Mouse (Mus musculus) Muller cell, postnatal 12 days (primary cell): ENCODE measurements around the gene Dmtf1.
"Not testable (repeated sequence)": the region's sequence is repeated elsewhere in the genome, so short reads cannot be mapped to it uniquely, and the experiment has no call there.

Source experiments
- DNase-seq: peaks from one replicate; pipeline ENCODE4 v3.0.0-alpha.2; 2015; ENCODE audit errors: inconsistent ontology term

Gene Dmtf1

DNA sequence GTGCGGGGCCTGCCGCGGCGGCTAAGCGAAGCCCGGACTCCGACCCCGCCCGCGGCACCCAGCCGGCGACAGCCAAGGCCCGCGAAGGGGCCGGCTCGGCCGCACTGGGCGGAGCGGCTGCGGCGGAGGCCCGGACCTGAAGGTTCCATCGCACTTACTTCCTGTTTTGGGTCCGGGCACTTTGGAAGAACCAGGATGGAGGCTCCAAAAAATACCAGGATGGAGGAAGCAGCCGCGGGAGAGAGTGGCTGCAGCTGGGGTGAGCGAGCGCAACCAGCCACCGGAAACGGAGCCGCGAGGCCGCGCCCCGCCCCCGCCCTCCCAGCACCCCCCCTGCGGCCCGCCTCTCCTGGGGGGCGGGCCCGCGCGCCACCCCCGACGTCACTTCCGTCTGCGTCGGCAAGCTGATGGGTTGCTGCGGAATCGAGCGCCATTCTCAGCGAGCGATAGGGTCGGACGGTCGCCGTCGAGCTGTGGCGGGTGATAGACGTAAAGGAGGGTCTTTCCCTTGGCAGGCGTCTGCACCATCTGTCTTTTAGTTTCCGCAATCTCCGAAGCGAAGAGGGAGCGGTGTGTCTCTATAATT is at the start of gene Dmtf1:
Dmtf1 (minus strand) TSS at position 321 of the 586 bp plus-strand sequence.
- peak; percentile 96 for DNase-seq

DNA sequence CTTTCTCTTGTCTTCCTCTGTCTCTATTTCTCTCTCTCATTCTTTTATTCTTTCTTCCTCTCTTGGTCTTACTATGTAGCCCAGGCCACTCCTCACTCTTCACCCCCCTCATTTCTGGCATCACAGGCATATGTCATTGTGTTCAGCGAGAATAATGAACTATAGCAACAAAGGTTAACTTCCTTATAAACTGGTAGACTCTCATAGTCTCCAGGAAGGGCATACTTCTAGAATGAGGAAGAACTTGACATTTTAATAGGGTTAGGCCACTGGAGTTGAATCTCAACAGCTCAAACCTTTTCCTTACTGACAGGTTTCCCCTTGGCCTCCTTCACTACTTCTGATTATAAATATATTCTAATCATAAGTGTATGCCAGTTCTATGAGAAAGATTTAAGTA is 24.9 kb upstream of the Dmtf1 start:
- no peak for DNase-seq

DNA sequence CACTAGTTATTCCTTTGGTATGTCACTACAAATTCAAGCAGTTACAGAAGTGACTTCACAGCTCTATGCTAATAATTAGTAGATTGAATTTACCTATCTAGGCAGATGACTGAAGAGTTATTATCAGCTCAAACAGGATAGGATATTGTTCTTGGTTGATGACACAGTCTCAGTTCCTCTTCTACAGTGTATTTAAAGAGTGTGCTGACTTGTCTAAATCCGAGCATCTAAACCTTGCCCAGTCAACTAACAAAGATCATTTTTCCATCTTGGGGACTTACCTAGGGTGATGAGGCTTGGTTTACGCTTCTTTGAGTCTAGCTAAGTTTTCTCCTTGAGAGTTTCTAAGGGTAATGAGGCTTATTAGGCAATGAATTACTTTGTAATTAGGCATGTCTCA is 11.7 kb upstream of the Dmtf1 start:
- no peak for DNase-seq

DNA sequence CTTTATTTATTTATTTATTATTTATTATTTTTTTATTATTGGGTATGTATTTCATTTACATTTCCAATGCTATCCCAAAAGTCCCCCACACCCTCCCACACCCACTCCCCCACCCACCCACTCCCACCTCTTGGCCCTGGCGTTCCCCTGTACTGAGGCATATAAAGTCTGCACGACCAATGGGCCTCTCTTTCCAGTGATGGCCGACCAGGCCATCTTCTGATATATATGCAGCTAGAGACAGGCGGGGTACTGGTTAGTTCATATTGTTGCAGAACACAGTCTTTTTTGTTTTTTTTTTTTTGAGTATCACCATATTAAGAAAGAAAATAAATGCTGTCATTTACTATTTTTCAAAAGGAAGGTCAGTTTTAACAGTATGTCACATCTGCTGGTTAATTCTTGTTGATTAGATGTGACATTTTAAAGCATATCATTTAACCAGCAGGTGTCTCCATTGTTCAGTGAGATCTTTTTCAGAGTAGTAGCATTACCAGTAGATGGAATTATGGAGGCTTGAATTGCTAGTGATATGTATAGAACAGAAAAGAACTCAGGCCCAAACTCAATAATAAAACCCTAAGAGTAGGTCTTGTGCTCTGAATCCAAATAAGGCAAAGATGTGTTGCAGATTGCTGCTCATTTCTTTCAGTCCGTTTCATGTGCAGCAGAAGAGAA is 7.9 kb upstream of the Dmtf1 start:
- DNase-seq: not testable (repeated sequence)

DNA sequence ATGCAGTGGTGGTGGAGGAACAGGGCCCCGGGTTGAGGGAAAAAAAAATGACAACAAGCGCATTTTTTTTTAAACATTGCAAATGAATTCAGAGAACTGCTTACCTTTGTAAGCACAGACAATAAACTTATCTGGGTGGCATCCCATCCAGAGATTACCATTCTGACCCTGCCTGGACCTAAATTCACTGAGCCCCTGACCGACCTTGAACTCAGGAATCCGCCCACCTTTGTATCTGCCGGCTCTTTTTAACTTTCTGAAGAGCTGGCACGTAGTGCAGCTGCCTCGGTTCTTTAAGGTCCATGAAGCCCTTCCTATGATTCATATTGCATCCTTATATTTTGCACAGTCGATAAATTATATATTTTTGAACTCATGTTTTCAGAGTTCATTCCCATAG is 4.8 kb upstream of the Dmtf1 start:
- no peak for DNase-seq

DNA sequence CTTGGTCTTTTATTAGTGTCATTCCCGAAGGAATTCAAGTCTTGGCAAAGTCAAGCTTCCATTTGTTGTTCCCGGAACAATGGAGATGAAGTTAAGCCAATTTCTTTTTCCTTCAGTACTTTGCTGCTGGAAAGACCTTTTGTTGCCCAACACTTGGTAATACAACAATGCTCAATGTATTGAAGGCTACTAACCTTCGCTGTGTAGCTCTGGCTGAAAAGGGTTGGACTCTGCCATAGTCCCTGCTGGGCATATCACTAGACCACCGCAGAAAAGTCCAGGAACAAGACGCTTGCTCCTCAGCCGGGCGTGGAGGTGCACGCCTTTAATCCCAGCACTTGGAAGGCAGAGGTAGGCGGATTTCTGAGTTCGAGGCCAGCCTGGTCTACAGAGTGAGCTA is 3.6 kb upstream of the Dmtf1 start:
- DNase-seq: not testable (repeated sequence)

DNA sequence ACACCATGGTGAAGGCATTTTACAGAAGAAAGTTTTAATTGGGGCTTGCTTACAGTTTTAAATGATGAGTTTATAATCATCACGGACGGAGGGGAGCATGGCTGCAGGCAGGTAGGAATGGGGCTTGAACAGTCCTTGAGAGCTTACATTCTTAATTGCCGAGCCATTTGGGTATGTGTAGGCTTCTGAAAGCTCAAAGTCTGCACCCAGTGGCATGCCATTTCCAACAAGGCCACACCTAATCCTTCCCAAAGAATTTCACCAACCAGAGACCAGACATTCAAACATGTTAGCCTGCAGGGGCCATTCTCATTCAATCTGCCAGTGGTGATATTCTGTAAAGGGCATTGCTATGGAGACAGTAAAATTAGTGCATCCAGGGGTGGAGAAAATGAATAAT is 1.8 kb upstream of the Dmtf1 start:
- no peak for DNase-seq

DNA sequence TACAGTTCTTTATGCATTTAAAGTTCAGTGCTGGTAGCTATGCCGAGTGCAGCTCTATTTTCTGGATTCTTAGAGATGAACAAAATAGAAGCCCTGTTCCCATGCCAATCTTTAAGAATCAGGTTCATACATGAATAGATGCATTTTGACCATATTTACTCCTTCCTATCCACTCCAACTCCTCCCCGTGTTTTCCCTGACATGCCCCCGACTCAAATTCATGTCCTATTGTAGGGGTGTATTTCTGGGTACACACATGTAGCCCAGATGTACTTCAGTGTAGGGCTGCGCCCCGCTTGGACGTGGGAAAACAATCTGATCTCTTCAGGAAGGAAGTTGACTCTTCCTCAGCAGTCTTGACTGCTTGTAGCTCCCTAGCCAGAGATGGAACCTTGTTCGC is 512 bp upstream of the Dmtf1 start:
- peak; percentile 58 for DNase-seq

DNA sequence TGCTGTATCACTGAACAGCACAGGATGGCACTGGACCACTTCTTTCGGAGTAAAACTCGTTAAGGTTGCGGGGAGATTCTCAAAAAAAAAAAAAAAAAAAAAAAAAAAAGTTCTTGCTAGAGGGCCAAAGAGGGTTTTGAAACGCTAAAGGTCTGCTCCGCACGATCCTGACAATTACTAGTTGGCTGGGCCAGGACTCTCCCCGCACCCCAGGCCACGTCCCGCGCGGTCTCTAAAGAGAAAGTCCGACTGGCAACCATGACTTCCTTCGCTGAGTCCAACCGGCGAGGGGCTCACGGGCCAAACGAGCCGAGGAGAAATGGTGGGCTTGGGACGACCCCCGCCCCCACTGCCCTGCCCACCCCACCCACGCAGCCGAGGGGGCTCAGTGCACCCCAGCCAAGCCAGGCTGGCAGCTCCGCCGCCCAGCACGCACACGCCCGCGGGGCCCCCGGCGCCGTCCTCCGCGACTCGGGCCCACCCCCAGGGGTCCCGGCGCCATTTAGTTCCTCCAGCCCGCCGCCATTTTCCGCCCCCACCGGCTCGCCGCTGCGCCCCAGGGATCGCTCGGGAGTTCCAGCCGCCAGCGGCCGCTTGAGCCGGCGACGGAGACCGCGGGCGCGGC is 633 bp downstream of the Dmtf1 start:
- DNase-seq: peak; percentile 46

DNA sequence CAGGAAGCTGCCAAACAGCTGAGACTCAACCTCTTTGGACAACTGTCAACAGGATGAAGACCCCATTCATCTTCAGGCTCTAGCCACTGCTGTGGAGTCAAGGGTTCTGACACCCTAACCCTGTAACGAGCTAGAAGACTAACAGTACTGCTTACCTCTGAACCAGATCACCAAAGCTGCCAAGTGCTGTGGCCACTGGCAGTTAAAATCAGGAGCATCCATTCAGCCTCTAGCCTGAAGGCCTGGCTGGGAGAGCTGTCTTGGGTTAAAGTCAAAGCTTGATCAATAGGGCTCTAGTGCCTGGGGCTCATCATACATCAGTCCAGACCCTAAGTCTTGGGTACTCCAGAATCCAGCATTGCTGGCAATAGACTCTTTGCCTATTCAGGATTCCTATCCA is 4.2 kb downstream of the Dmtf1 start:
- DNase-seq: no peak

DNA sequence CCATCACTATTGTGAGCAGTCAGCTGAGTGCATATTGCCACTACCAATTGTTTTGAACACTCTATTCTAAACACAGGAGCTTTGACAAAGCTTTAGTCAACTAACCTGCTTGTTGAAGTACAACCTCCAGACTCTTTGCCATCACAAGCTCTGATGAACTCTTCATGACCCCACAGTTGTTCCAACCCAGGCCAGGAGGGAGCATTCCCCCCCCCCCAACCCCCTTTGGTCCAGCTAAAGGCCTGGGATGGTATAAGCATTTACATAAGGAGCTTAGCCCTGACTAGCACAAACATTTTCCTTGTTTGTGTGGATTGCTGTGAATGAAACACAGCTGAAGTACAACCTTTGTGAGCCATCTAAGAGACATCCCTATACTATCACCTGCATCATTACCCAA is 4.8 kb downstream of the Dmtf1 start:
- no peak for DNase-seq

DNA sequence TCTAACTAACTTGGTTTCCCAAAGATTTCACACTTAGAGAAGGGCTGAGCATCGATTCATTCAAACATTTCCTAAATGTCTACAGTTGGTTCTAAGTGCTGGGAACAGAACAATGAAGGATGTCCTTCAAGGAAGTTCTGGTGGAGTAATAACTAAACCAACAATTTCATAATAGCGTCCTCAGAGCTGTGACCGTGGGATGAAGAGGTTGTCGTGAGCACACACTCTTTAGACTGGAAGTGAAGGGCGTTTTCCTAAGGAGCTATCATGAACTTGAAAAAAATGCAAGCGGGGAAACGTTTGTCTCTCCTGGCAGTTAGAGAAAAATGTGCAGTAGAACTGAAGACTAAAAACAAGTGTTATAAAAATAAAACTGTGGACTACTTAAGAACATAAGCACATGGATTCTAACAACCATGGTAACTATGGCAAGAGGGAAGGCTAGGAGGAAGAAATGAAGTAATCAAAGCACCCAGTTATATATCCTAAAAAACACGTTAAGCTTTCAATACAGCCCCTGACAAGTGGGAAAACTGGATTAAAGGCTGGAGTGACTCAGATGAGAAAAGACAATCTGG is 12.2 kb downstream of the Dmtf1 start:
- DNase-seq: no peak

DNA sequence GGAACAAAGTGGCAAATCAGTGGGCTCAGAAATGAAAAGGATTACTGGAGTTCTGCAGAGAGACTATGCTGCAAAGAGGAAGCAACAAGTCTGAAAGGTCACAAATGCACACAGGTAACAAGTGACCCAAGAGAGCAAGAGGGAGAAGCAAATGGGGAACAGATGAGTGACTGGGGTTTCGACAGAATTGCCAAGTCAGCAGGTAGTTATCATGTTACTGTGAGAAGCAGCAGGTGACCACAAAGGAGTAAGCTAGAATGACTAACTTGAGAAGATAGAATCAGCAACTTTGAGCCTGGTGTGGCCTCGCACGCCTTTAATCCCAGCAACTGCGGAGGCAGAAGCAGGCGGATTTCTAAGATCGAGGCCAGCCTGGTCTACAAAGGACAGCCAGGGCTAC is 19.2 kb downstream of the Dmtf1 start:
- no peak for DNase-seq

DNA sequence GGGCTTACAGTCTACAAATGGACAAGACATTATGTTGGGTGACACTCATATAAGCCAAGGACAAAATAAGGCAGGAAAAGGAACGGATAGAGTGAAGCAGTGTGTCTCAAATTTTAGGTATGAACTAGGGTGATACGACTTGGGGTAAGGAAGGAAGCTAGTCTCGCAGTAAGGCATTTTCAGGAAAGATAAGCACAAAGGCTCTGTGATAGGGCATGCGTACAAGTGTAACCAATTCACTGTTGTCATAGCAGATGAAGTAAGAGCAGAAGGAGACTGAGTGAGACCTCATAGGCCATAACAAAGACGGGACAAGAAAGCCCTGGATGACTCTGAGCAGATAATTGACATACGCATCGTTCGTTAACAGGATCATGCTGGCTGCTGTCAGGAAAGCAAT is 20.9 kb downstream of the Dmtf1 start:
- DNase-seq: no peak

DNA sequence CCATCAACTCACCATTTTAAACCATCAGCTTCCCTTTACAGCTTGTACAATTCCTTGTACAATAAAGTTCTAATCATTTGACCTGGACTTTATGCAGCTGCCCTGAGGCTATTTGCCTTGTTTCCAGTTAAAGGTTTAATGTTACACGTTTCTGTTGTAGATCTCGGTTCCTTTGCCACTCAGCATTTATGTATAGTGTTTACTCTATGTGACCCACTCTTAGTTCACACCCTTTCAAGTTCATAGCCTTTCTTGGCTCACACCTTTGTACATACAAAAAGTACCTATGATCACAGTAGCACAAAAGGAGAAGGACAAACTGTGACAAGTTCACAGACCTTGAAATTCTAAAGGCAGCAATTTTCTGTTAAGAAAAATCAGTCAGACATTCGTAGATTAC is 26.0 kb downstream of the Dmtf1 start:
- DNase-seq: no peak

DNA sequence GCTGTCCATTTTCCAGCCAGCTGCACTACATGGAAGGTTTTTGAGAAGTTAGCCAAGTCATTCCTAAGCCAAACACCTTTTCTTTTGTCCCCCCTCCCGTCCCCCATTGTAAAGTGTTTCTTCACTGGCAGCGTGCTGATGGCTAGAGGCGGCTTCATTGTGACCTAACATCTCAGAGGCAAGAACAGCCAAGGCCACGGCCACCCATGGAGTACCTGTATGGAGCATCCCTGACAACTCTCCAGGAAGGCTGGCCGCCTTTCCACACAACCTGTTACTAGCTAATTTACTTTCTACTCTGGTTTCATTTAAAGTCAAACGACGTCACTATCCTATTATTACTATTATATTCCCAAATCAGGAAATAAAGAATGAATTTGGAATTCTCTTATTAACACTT is 29.8 kb downstream of the Dmtf1 start:
- no peak for DNase-seq

DNA sequence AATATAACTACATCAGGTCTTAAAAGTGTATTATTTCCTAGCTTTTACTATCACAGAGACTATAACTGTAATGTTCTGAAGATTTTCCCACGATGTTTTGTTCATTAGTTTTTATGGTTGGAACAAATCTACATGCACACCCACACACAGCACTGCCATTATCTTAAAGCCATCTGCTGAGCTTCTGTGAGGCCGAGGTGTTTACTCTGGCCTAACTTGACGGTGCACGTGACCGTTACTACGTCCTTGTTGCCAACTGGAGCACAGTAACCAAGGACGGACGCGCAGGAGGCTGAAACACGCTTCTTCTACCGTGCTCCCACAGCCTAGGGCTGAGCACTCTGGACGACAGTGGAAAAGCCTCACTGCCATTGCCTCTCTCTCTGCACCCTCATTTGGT is 33.0 kb downstream of the Dmtf1 start:
- DNase-seq: no peak

DNA sequence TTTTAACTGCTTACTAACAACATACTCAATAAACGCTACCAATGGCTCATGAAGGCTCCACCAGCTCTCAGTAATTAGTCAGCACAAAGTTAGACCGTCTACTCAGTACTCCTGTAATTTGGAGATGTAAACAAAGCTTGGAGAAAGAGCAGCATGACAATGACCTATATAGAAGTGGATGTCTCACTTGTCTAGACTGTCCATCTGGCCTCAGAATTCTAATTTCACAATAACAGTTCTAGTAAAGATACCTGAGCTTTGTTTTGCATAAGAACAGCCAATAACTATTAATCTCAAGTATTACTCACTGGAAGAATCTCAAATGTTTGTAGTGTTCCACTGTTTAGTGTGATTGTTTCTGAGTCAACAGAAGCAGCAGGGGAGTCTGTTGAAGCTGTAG is 37.4 kb downstream of the Dmtf1 start:
- peak; percentile 29 for DNase-seq

DNA sequence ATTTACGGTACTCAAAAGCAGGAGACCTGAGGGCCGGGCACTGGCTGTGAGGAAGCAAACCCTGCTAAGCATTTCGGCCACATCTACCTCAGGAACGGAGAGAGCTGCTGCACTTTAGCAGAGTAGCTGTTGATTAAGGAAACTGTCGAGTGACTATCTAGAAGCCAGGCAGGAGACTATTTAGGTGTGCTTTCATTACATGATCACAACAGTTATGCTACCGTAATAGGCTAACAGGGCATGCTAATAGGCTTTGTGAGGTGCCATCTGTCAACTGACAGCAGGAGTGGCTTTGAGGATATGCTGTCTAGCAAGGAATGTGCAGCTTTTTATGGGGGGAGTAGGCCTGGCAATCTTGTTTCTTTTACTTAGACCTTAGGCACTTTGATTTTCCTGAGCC is 47.4 kb downstream of the Dmtf1 start:
- no peak for DNase-seq

DNA sequence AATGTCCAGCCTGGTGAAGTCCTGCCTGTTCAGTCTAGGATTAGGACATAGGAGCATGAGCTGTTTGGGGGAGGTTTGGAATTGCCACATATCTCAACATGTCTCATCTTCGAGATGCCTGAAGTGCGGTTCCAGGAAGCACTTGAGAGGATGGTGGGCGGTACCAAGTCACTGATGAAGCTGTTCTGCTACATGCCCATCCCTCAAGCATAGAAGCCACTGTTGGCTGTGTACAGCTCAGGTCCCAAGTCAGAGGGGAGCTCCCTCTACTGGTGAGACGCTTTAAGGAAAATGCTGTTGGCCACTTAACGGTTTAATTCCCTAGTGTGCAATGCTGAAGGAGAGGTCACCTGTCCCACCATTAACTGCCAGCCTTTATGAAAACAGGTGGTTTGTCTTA is 49.8 kb downstream of the Dmtf1 start:
- peak; percentile 66 for DNase-seq

DNA sequence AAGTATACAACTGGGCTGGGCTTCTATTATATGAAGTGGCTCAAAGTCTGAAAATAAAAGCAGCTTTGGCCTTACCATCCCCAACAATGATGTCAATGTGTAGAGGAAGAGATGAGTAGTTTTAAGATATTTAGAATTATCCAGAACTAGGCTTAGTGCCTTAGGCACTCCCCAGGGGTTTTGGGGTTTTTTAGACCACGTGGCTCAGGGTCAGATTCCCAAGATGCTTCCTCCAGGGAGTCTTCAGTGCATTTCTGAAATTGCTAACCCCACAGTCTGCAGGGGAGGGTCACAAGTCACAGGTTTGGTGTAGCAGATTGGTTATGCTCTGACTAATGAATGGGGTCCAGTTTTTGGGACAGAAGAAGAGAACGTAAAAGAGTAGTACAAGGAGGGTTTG is 50.3 kb downstream of the Dmtf1 start:
- DNase-seq: no peak

DNA sequence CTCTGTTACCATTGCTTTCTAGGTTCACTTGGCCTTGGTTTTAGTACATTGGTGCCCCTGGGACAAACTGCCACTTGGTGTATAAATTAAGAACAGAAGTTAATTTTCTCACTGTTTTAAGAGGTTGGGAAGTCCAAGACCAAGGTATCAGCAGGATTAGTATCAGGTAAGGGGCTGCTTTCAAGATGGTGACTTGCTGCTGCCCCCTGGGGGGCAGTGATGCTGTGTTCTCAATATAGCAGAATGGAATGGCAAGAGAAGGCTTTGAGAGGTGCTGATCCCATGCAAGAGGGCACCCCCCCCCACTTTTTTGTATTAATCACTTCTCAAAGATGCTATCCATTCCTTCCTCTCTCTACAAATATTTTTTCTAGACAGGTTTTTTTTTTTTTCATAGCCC is 52.0 kb downstream of the Dmtf1 start:
- no peak for DNase-seq

DNA sequence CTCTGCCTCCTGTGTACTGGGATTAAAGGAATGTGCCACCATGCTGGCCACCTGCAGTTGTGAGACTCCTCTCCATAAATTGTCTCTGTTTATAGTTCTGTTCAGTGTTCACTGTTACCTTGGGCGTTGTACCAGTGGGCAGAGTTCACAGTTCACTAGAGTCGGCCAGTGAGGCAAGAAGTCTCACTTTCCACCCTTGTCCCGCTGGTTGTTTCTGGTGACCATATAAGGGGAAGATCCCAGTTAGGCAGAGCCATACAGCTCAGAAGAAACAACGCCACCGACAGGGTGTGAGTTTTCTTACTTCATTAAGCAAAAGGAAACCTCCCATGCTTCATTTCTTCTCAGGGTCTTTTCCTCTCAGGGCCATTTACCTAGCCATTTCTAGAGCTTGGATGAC is 53.1 kb downstream of the Dmtf1 start:
- no peak for DNase-seq
